ENCODE assay signal across 14 mouse cellular contexts in genomic region chr10:107274785-107275184, GRCm38 (mm10). TPM values are rescaled to one million over a fixed set of nuclear protein-coding genes. Genes with fewer than 3 reads are reported as not detected.
A peak's percentile ranks its signal among the peaks of the same experiment; 100 is the strongest.
DNase-seq lines count a peak whose midpoint lies in the region; TF ChIP-seq lines count a peak whose summit lies in the region.
"Had no signal": no experiment of that assay in that cellular context is flagged by ENCODE, and none has a peak within 500 bp of the region (broad histone marks: within the 10 kb centered on the region; RNA-seq: fewer than 3 reads in every experiment).

No protein-coding gene starts in this region.

- TF ChIP-seq POLR2A in cerebellum, adult 2 months (IDR thresholded peaks at IDR 0.05; ENCODE audit: borderline replicate concordance, insufficient read depth, low read length): no peak
- TF ChIP-seq POLR2A in CH12.LX (IDR thresholded peaks at IDR 0.05; ENCODE audit: low read depth, low read length): no peak

- H3K79me2 ChIP-seq in CH12.LX (replicated peaks; ENCODE audit: control insufficient read depth, extremely low read depth, insufficient read depth, poor library complexity, severe bottlenecking): no peaks in the 10 kb centered on the region

- 51% methylated on average over 3 of the region's 3 CpGs for WGBS in cerebellum, adult 2 months

- H3K27me3 ChIP-seq in cerebellum, adult 2 months (ENCODE audit: control insufficient read depth, insufficient read depth, low read length): no peaks in the 10 kb centered on the region
- H3K27me3 ChIP-seq in CH12.LX (replicated peaks): no peaks in the 10 kb centered on the region

- intact Hi-C loops in left cerebral cortex, postnatal 14 days (cut with DNase I): loop anchor here (5.0 kb wide), 2 partner anchors 113 to 337 kb away; no protein-coding TSS in a partner anchor
- intact Hi-C loops in left cerebral cortex, postnatal 25 days (cut with DNase I): loop anchor here (5.0 kb wide), 2 partner anchors 68 to 72 kb away; no protein-coding TSS in a partner anchor

- TF ChIP-seq CTCF in cerebellum, adult 2 months (IDR thresholded peaks at IDR 0.05; ENCODE audit: borderline replicate concordance, insufficient read depth, low read depth, low read length): peak; percentile 42; the same call in 1 of the 2 replicates
- peak; percentile 12 to 26; a peak in 1 of 4 replicates for TF ChIP-seq CTCF in CH12.LX (conservative IDR thresholded peaks at IDR 0.05 in 1 of 2, IDR thresholded peaks at IDR 0.05 in 1 of 2; ENCODE audit: low read depth in 2 of 2, low read length in 2 of 2)

- H3K4me1 ChIP-seq in cerebellum, adult 2 months (ENCODE audit: control insufficient read depth, insufficient read depth, low read length): peaks cover 7% of the 10 kb centered on the region; the same call in 1 of the 2 replicates
- H3K4me1 ChIP-seq in CH12.LX (ENCODE audit: control insufficient read depth in 1 of 2, insufficient read depth in 2 of 2): no peaks in the 10 kb centered on the region

- no peak for TF ChIP-seq RAD21 in CH12.LX (IDR thresholded peaks at IDR 0.05; ENCODE audit: low read depth, low read length)

- H3K9me3 ChIP-seq in CH12.LX (replicated peaks; ENCODE audit: low read length): peaks cover 42% of the 10 kb centered on the region
- H3K9me3 ChIP-seq: limb, embryonic 15.5 days had no signal

- H3K4me3 ChIP-seq in cerebellum, adult 2 months (replicated peaks; ENCODE audit: insufficient read depth, low read depth, low read length): no peak overlapping the region
- H3K4me3 ChIP-seq in CH12.LX (replicated peaks in 1 of 3; ENCODE audit: low read depth in 2 of 3, low read length in 2 of 3, poor library complexity in 1 of 3): no peak overlapping the region
- H3K4me3 ChIP-seq: limb, embryonic 15.5 days had no signal

- TF ChIP-seq EP300 in CH12.LX (IDR thresholded peaks at IDR 0.05; ENCODE audit: low read length): no peak

- dilution Hi-C loops in CH12.LX (cut with MboI; ENCODE audit: extremely low pct_ligation_motif_present, extremely low pct_unique_long_range_greater_than_20kb, low sequenced_read_pairs): no loop called here

- DNase-seq in cerebellum, adult 2 months: no peak
- DNase-seq in cerebellum, adult 11-12 months: no peak
- DNase-seq in left cerebral cortex, postnatal 14 days (ENCODE audit: low spot score in 2 of 2): peak; percentile 17 to 21
- DNase-seq in left cerebral cortex, postnatal 25 days (ENCODE audit: low spot score in 2 of 2): no peak
- peak; percentile 6 for DNase-seq in CH12.LX (ENCODE audit: extremely low read depth)
- peak; percentile 40 for DNase-seq in embryo, embryonic 11 days
- DNase-seq in layer of hippocampus, postnatal 25 days (ENCODE audit: extremely low spot score in 1 of 2, low spot score in 1 of 2): no peak
- no peak for DNase-seq in spleen, adult 12 weeks (ENCODE audit: low spot score)
- DNase-seq: adrenal gland, adult 8-10 months; B cell, adult 2 months; heart, postnatal 14 days; thymus, adult 18-20 months had no signal

- H3K27ac ChIP-seq in cerebellum, adult 2 months (ENCODE audit: insufficient read depth, low read length): no peak overlapping the region
- H3K27ac ChIP-seq in CH12.LX (ENCODE audit: insufficient read depth, low read depth): no peak overlapping the region
- H3K27ac ChIP-seq: limb, embryonic 15.5 days had no signal

- H3K4me2 ChIP-seq in CH12.LX (ENCODE audit: insufficient read depth, low read depth, poor library complexity, severe bottlenecking): no peak overlapping the region
- H3K4me2 ChIP-seq: limb, embryonic 15.5 days had no signal

- H3K9ac ChIP-seq in CH12.LX (ENCODE audit: insufficient read depth, low read depth): no peak overlapping the region
- H3K9ac ChIP-seq: limb, embryonic 15.5 days had no signal

- in situ Hi-C loops in CH12.LX (cut with MboI; ENCODE audit: low pct_ligation_motif_present, low pct_unique_long_range_greater_than_20kb, low sequenced_read_pairs): no loop called here

- no peaks in the 10 kb centered on the region for H3K36me3 ChIP-seq in CH12.LX (replicated peaks in 1 of 2; ENCODE audit: control insufficient read depth in 1 of 2, insufficient read depth in 1 of 2, low read length in 1 of 2)
- H3K36me3 ChIP-seq: limb, embryonic 15.5 days had no signal

TF ChIP-seq in CH12.LX, 34 proteins besides CTCF, POLR2A, EP300 and RAD21:
- TF ChIP-seq SMC3 (IDR thresholded peaks at IDR 0.05; ENCODE audit: low read depth, low read length) (no peak), ZC3H11A (IDR thresholded peaks at IDR 0.05; ENCODE audit: low read depth, low read length) (no peak), ETS1 (conservative IDR thresholded peaks at IDR 0.05; ENCODE audit: low read depth, low read length) (no peak), POLR2AphosphoS2 (IDR thresholded peaks at IDR 0.05; ENCODE audit: low read depth, low read length) (no peak), TBP (conservative IDR thresholded peaks at IDR 0.05; ENCODE audit: low read depth, low read length) (no peak), PAX5 (IDR thresholded peaks at IDR 0.05; ENCODE audit: low read length) (no peak), MXI1 (IDR thresholded peaks at IDR 0.05; ENCODE audit: low read depth, low read length) (no peak), ELF1 (IDR thresholded peaks at IDR 0.05; ENCODE audit: low read depth, low read length) (no peak), USF1 (IDR thresholded peaks at IDR 0.05; ENCODE audit: low read depth, low read length) (no peak), ZNF384 (IDR thresholded peaks at IDR 0.05; ENCODE audit: low read depth, low read length) (no peak), CHD1 (IDR thresholded peaks at IDR 0.05; ENCODE audit: low read depth, low read length) (no peak)
TF ChIP-seq in CH12.LX: peak in this region for 0.

RNA-seq across cellular contexts. Expression of gene Lin7a, which starts 3.3 kb away (rescaled TPM):
- polyA plus RNA-seq in cerebellum, adult 2 months (2012; rRNA removed): 49.4 and 60.7 TPM in 2 replicates
- total RNA-seq in left cerebral cortex, postnatal 14 days (2021): 10 to 100 TPM; 67.7 to 77.9 TPM
- total RNA-seq in left cerebral cortex, postnatal 25 days (2021): 10 to 100 TPM; 67.7 to 72.7 TPM
- total RNA-seq in CH12.LX (2012; rRNA removed) (not detected in 2 replicates), CH12.LX (2014; rRNA removed) (not detected in 2 replicates)
- polyA plus RNA-seq in CH12.LX (2012; ENCODE audit: insufficient read length, low read depth): not detected in 2 replicates
- 10 to 100 TPM; 31.7 to 40.9 TPM for total RNA-seq in layer of hippocampus, postnatal 25 days (2021)
- total RNA-seq: neutrophil, adult 5-6 weeks had no signal

Comparison
In these comparisons a context has a peak if more than half of its experiments do, and no peak if none do; other contexts are left out.
1. DNase-seq: peak in left cerebral cortex, postnatal 14 days (2 of 2), CH12.LX (single experiment) and embryo, embryonic 11 days (single experiment); none in cerebellum, adult 2 months (0 of 2), cerebellum, adult 11-12 months (single experiment), left cerebral cortex, postnatal 25 days (0 of 2), layer of hippocampus, postnatal 25 days (0 of 2) and spleen, adult 12 weeks (single experiment).
2. RNA of gene Lin7a, which starts 3.3 kb away (total RNA-seq): 67.7 to 77.9 TPM in left cerebral cortex, postnatal 14 days, 67.7 to 72.7 TPM in left cerebral cortex, postnatal 25 days and 31.7 to 40.9 TPM in layer of hippocampus, postnatal 25 days; not detected in CH12.LX; every median in the first group is over 10 times any median in the second.